Mouse (Mus musculus) cerebellum, postnatal 14 days (tissue): ENCODE data around the gene Fam136a.
"Not testable (repeated sequence)": the region's sequence is repeated elsewhere in the genome, so short reads cannot be mapped to it uniquely, and the experiment has no call there.

Experiments
- DNase-seq, 2 experiments: peaks; one replicate each; pipeline ENCODE4 v3.0.0; 2021; ENCODE audit warnings: mixed read lengths in 2 of 2

Fam136a gene

DNA sequence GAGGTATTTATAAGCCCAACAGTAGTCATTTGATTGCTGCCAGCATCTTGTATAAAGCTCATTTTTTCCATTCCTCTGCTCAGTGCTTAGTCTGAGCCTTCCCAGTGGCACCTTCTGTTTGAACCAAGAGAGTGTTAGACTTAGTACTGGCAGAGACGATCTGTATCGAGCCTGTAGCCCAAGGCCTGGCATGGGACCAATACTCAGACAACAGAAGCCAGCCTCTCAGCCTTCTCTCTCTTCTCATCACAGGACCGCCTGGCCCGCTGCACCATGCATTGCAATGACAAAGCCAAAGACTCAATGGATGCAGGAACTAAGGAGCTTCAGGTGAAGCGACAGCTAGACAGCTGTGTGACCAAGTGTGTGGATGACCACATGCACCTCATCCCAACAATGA, 3.0 kb downstream of the Fam136a start:
- peak in 1 of 2 experiments; percentile 18 for DNase-seq

DNA sequence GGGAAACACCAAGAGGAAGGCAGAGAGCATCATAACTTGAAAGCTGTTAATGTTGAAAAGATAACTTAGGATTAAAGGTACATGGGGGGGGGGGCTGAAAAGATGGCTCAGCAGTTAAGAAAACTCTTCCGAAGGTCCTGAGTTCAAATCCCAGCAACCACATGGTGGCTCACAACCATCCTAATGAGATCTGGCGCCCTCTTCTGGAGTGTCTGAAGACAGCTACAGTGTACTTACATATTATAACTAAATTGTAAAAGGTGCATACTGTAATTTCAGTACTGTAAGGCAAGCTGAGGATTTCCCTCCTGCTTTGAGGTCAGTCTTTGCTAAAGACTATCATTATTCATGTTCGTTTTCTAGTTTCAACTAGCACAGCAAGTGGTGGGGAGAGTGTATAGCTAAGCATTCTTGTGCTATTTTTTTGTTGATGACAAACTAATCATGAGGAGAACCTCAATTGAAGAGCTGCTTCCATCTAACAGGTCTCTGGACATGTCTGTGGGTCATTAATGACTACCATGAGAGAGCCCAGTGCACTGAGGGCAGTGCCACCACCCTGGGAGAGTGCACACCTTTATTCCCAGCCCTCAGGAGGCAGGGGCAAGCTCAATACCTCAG, 4.8 kb downstream of the Fam136a start:
- DNase-seq: peak; percentile 21 to 34

GRCm38 (mm10) chr6:86370764-86371339, 5.4 kb downstream of the Fam136a start, which contains the start of gene Snrpg:
TSS of gene Snrpg (plus strand) at chr6:86371304.
- DNase-seq: peak in 1 of 2 experiments; percentile 14

DNA sequence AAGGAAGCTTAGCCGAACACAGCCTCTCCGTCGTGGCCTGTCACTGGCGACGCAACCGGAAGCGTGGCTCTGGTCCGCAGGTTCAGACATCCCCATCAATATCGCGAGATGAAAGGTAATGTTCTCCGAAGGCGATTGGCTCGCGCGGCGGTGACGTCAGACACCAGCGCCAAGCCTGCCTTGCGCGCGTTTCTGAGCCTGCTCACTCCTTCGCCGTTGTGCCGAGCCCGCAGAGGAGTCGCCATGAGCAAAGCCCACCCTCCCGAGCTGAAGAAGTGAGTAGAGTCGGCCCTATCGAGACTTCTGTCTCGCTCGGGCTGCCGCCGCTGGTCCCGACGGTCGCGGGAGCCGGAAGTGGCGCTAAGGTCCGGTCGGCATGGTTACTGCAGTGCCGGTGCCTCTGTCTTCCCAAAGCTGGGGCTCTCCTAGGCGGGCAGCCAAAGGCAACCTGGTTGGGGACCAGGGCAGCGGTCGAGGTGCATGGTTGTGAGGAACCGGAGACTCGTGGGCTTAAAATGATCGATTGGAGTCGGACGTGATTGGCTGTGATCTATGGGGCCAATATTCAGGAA, 6.0 kb downstream of the Fam136a start:
- peak; percentile 97 to 98 for DNase-seq

- no peak for DNase-seq
These were observed 6.6 kb downstream of the Fam136a start for GRCm38 (mm10) chr6:86371950-86372516.

DNA sequence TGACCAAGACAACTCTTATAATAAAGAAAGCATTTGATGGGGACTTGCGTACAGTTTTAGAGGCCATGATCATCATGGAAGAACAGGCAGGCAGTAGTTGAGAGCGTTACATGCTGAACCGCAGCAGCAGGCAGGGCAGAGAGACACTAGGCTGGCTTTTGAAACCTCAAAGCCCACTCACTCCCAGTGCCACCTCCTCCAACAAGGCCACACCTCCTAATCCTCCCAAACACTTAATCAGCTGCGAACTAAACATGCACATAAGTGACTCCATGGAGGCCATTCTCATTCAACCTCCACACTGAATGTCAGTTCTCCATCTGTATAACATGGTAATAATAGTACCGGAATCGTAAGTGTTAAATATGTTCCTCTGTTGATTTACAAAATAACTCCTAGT, 8.1 kb downstream of the Fam136a start:
- DNase-seq: no peak

DNA sequence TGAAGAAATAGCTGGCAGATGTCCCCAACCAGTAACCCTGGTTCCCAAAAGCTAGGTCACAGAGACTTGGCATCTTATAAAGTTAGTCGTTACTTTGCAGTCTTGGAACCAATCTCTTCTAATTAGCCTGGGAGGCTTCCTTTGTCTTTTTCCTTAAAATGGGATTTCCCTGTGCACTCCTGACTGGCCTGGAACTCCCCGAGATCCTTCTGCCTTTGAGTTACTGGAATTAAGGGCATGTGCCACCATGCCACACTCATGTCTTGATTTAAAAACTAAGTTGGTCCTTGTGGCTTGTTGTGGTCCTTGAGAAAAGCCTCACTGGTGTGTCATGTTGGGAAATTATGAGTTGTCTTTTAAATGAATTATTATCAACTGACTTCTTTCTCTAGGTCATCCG, 12.9 kb downstream of the Fam136a start:
- no peak for DNase-seq

DNA sequence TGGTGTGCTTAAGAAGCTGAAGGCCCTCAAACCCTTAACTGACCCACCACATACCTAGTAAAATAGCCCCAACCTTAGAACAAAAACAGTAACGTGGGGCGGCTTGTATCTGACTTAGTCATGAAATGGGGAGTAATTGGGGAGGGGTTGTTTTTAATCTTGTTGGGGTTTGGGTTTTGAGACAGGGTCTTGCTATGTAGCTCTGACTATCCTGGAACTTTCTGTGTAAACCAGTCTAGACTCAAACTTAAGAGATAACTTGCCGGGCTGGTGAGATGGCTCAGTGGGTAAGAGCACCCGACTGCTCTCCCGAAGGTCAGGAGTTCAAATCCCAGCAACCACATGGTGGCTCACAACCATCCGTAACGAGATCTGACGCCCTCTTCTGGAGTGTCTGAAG, 14.7 kb downstream of the Fam136a start:
- DNase-seq: not testable (repeated sequence)

GRCm38 (mm10) chr6:86382551-86382950, 17.1 kb downstream of the Fam136a start:
- DNase-seq: no peak

GRCm38 (mm10) chr6:86383370-86383769, 17.9 kb downstream of the Fam136a start:
- DNase-seq: no peak

DNA sequence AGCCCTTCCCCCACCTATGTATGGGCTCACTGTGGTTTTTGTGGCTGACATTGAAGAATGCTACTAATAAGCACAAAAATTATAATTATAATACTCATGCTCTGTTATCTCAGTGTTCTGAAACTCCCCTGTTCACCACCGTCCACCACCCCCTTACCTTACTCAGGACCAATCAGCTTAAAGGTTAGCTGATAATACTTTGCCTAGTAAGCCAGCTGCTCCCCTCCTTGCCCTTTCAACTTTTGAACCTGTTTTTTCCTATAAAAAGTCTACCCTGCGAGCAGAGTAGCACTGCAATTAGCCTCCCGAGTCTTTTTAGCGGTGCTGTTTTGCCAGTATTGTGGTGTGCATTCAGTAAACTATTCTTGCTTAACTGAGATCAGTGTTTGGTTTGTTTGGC, 19.2 kb downstream of the Fam136a start:
- DNase-seq: no peak

- no peak for DNase-seq
These were observed 20.1 kb downstream of the Fam136a start for GRCm38 (mm10) chr6:86385362-86386104.

DNA sequence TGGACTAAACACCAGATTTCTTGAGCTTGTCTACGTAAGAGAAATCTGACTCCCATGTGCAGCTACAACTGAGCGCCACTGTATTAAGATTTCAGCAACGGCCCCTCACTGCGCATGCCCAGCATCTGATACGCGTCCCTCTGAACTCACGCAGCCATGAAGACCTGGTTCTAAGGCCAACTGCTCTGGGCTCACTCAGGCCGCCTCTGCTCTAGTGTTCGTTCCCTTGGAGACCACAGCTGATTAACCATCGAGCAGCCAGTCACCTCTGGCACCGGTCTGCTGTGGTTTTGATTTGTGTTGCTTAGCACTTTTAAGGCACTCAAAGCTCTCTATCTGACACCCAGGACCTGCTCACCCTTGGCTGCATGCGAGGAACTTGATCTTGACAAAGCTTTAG, 21.9 kb downstream of the Fam136a start:
- no peak for DNase-seq

- DNase-seq: no peak
These were observed 23.0 kb downstream of the Fam136a start for GRCm38 (mm10) chr6:86388461-86388860.

DNA sequence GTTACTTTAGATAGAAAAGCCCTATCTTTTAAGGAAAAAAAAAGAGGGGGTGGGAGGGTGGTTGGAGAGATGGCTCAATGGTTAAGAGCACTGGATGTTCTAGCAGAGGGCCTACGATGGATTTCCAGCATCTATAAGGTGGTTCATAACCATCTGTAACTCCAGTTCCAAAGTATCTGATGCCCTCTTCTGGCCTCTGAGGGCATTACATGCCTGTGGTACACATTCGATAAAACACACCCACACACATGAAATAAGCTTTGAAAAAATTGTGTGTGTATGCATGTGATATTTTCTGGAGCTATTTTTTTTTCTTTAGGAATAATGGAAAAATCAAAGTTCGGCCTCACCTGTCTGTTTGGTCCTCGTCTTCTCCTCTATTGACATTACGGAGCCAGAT, 25.9 kb downstream of the Fam136a start:
- peak in 1 of 2 experiments; percentile 35 for DNase-seq

GRCm38 (mm10) chr6:86393187-86393586, 27.7 kb downstream of the Fam136a start:
- no peak for DNase-seq

DNA sequence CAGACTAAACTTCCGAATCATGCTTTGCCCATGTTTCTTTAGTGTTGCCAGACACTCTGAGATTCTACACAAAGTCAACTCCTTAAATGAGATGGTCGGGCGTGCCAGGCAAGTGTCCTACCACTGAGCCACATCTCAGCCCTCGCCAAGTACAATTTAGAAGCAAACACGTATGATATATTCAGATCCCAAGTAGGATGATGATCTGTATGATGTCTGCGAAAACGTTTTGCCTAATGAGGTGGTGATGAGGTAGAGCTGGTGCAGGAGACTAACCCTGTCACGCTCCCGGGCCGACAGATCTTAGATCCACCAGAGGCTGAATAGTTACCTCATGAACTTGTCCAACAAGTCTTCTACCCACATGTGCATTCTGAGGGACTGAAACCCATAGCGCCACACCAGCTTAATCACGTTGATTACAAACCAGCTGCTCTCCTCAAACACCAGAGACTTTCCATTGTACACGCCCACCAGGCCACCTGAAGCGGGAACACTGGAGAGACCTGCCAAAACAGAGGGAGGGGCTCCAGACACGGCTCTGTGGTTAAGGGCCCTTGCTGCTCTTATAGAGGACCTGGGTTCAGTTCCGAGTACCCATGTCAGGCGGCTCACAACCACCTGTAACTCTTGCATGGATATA, 28.8 kb downstream of the Fam136a start:
- no peak for DNase-seq

DNA sequence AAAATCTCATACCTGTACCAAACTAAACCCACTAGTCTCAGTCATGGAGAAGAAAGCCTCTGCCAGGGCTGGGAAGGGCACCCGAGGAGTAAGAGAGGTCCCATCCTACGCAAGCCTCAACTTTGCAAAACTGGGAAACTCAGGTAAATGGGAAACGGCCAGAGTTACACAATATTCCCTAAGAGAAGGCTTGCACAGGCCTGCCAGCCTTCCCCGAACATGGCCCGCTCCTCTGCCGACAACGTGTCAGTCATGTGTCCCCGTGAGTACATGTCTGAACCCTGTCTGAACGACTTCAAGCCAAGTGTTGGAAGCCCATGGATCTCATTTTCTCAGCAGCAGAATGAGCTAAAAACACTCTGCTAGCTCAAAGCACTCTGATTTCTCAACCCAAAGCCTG, 29.6 kb downstream of the Fam136a start:
- DNase-seq: no peak

- DNase-seq: peak in 1 of 2 experiments; percentile 17
These were observed 30.5 kb downstream of the Fam136a start for GRCm38 (mm10) chr6:86395969-86396368.

- peak; percentile 90 to 93 for DNase-seq
These were observed 31.3 kb downstream of the Fam136a start, which contains the start of gene Pcyox1 for GRCm38 (mm10) chr6:86396581-86397256. TSS of gene Pcyox1 (minus strand) at chr6:86397154.

DNA sequence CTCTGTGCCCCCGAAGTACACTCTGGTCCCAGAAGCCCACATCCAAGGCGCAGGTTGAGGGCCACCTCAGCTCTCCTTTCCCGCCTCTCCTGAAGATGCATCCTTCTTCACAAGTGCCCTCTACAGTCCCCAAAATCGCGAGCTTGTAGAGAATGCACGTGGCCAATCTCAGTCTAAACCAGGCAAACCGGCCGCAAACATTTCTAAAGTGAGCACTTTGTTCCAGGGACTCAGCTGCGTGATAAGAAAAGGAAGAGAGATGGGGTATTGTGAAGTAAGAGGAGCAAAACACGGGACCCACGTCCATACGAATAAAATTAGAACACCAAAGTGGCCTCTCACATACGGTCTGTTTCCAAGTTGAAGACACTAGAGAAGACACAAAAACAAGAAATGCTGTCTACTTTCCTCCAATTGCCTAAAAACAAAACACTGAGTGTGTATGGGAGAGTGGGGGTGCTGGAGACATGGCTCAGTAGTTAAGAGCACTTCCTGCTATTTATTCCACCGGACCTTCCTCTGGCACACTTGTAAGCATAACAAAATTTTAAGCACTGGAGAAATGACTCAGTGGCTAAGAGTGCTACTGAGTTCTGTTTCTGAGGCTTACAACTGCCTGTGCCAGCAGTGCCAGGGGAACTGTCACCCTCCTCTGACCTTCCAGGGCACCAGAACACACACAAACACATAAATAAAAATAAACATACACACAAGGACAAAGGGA, 32.0 kb downstream of the Fam136a start:
- no peak for DNase-seq
